8 mouse cellular contexts compared by ENCODE assay signal in the genomic region with DNA sequence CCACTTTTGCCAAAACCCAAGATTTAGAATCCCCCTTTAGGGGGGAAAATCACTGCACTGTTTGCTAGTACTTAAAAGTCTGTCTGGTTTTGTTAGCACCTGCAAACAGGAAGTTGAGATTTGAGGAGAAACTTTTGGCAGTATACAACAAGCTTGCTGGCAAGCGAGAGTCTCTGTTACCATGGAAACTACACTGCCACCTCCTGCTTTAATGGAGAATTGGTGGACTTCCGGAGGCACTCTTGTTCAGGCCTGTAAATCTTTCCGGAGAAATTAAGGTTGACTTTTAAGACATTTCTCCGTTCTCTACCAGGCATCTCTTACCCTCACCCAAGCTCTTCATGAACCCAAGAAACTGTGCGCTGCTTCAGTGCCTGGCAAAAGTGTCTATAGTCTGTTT.
DNase-seq lines count a peak whose midpoint lies in the region; ATAC-seq and TF ChIP-seq lines count a peak whose summit lies in the region.

No protein-coding gene starts in this region.

- peak overlapping the region; percentile 26 for H3K4me2 ChIP-seq in forebrain, postnatal 0 days (ENCODE audit: low read depth)
- H3K4me2 ChIP-seq in lung, embryonic 15.5 days = peak overlapping the region; percentile 25
- H3K4me2 ChIP-seq in stomach, postnatal 0 days (replicated peaks; ENCODE audit: low read depth) = peak overlapping the region; percentile 11; the same call in 1 of the 2 replicates

- no peaks in the 10 kb centered on the region for H3K9me3 ChIP-seq in ES-E14 (ENCODE audit: control insufficient read depth, insufficient read depth, low read depth, low read length)
- H3K9me3 ChIP-seq in forebrain, postnatal 0 days (ENCODE audit: low read length) = no peaks in the 10 kb centered on the region
- H3K9me3 ChIP-seq in lung, embryonic 15.5 days = no peaks in the 10 kb centered on the region
- H3K9me3 ChIP-seq in stomach, postnatal 0 days (ENCODE audit: control insufficient read depth, low read length) = no peaks in the 10 kb centered on the region

- peak; percentile 19 for TF ChIP-seq CTCF in forebrain, postnatal 0 days (IDR thresholded peaks at IDR 0.05; ENCODE audit: low read depth)
- peak; percentile 23; the same call in 1 of the 2 replicates for TF ChIP-seq CTCF in stomach, postnatal 0 days (IDR thresholded peaks at IDR 0.05; ENCODE audit: low read depth)

- no peaks in the 10 kb centered on the region for H3K27me3 ChIP-seq in forebrain, postnatal 0 days (ENCODE audit: insufficient read depth, low read length)
- no peaks in the 10 kb centered on the region for H3K27me3 ChIP-seq in lung, embryonic 15.5 days
- no peaks in the 10 kb centered on the region for H3K27me3 ChIP-seq in stomach, postnatal 0 days (ENCODE audit: control insufficient read depth, insufficient read depth, low read length)

- H3K27ac ChIP-seq in ES-E14 (ENCODE audit: insufficient read depth, low read depth, low read length, poor library complexity, severe bottlenecking) = peak overlapping the region; percentile 18; the same call in 1 of the 2 replicates
- H3K27ac ChIP-seq in forebrain, postnatal 0 days (ENCODE audit: low read depth, low read length) = peak overlapping the region; percentile 11
- H3K27ac ChIP-seq in lung, embryonic 15.5 days = peak overlapping the region; percentile 78
- peak overlapping the region; percentile 41 for H3K27ac ChIP-seq in stomach, postnatal 0 days (replicated peaks)

- no peak for TF ChIP-seq EP300 in stomach, postnatal 0 days (optimal IDR thresholded peaks at IDR 0.05)

- in situ Hi-C loops in ES-E14 (cut with MboI; ENCODE audit: low sequenced_read_pairs in 2 of 2, unreplicated experiment in 2 of 2) = no loop called here

- H3K9ac ChIP-seq in ES-E14 (ENCODE audit: insufficient read depth, low read depth, low read length, poor library complexity, severe bottlenecking) = no peak overlapping the region
- H3K9ac ChIP-seq in forebrain, postnatal 0 days = no peak overlapping the region
- H3K9ac ChIP-seq in lung, embryonic 15.5 days = no peak overlapping the region
- no peak overlapping the region for H3K9ac ChIP-seq in stomach, postnatal 0 days (ENCODE audit: low read length)

- H3K4me3 ChIP-seq in ES-E14 (ENCODE audit: insufficient read depth in 1 of 2, low read depth in 1 of 2, low read length in 2 of 2, poor library complexity in 1 of 2, severe bottlenecking in 1 of 2) = no peak overlapping the region
- no peak overlapping the region for H3K4me3 ChIP-seq in forebrain, postnatal 0 days (ENCODE audit: low read depth, low read length)
- no peak overlapping the region for H3K4me3 ChIP-seq in lung, embryonic 15.5 days
- no peak overlapping the region for H3K4me3 ChIP-seq in stomach, postnatal 0 days (ENCODE audit: low read depth, low read length)

- peaks cover 21 to 34% of the 10 kb centered on the region in 2 experiments for H3K4me1 ChIP-seq in ES-E14 (ENCODE audit: control insufficient read depth in 2 of 2, insufficient read depth in 2 of 2, low read length in 2 of 2, poor library complexity in 1 of 2)
- H3K4me1 ChIP-seq in forebrain, postnatal 0 days (ENCODE audit: insufficient read depth) = peaks cover 28% of the 10 kb centered on the region
- H3K4me1 ChIP-seq in lung, embryonic 15.5 days = peaks cover 73% of the 10 kb centered on the region
- peaks cover 19% of the 10 kb centered on the region for H3K4me1 ChIP-seq in stomach, postnatal 0 days (replicated peaks; ENCODE audit: control insufficient read depth, insufficient read depth)

- 7% methylated on average over 5 of the region's 5 CpGs for WGBS in forebrain, postnatal 0 days
- WGBS in lung, embryonic 15.5 days = 11% methylated on average over 5 of the region's 5 CpGs
- WGBS in stomach, postnatal 0 days = 15% methylated on average over 5 of the region's 5 CpGs

- DNase-seq in CD4-positive helper T cell, adult 2 months (ENCODE audit: low read depth, low spot score) = peak; percentile 4
- DNase-seq in ES-E14 (ENCODE audit: low read depth, low spot score) = no peak
- peak; percentile 76 for DNase-seq in forebrain, postnatal 0 days
- DNase-seq in stomach, postnatal 0 days (ENCODE audit: low spot score) = peak; percentile 20
- DNase-seq in cerebellum, adult 9-10 months = no peak
- no peak for DNase-seq in cerebellum, adult 18-20 months
- DNase-seq in ovary, postnatal 10 days (ENCODE audit: low spot score) = no peak

- peaks cover 4% of the 10 kb centered on the region for H3K36me3 ChIP-seq in ES-E14 (ENCODE audit: control insufficient read depth, insufficient read depth, low read length, poor library complexity, severe bottlenecking)
- no peaks in the 10 kb centered on the region for H3K36me3 ChIP-seq in forebrain, postnatal 0 days (ENCODE audit: insufficient read depth)
- no peaks in the 10 kb centered on the region for H3K36me3 ChIP-seq in lung, embryonic 15.5 days
- no peaks in the 10 kb centered on the region for H3K36me3 ChIP-seq in stomach, postnatal 0 days (ENCODE audit: control insufficient read depth, insufficient read depth, low read length)

- ATAC-seq in forebrain, postnatal 0 days = no peak
- ATAC-seq in lung, embryonic 15.5 days (ENCODE audit: borderline replicate concordance, extremely low read depth, low FRiP score, low TSS enrichment) = no peak
- ATAC-seq in stomach, postnatal 0 days (ENCODE audit: low FRiP score, low TSS enrichment) = no peak

TF ChIP-seq in ES-E14, 5 proteins besides CTCF, POLR2A, EP300 and RAD21:
- TF ChIP-seq MAFK (IDR thresholded peaks at IDR 0.05; ENCODE audit: insufficient read depth, low read depth, low read length) = no peak
- TF ChIP-seq ZNF384 (IDR thresholded peaks at IDR 0.05; ENCODE audit: low read depth, low read length) = no peak

Comparison
In these comparisons a context has a peak if more than half of its experiments do, and no peak if none do; other contexts are left out.
1. DNase-seq: peak in CD4-positive helper T cell, adult 2 months (single experiment), forebrain, postnatal 0 days (single experiment) and stomach, postnatal 0 days (single experiment); none in ES-E14 (single experiment), cerebellum, adult 9-10 months (single experiment), cerebellum, adult 18-20 months (0 of 2) and ovary, postnatal 10 days (single experiment).
2. H3K27ac ChIP-seq: peak in every context shown above with its lines; median percentile 78 in lung, embryonic 15.5 days; 41 in stomach, postnatal 0 days; 18 in ES-E14; 11 in forebrain, postnatal 0 days.
3. Peak in every context shown above with its lines, with median percentiles within 50 percentile points of each other: H3K4me2 ChIP-seq.